Mouse (Mus musculus): ENCODE measurements at regions not wholly inside any gene's neighbourhood (a gene's known extent, or its start where the extent isn't known, plus 50 kb on each side); places are given as distances from the start of the nearest gene placed in this dataset.

GRCm38 (mm10) chr1:63977956-63978355, 144.1 kb downstream of the Klf7 start:
- no peak for DNase-seq (ENCODE audit: low read depth)

GRCm38 (mm10) chr1:63977302-63977888, 144.7 kb downstream of the Klf7 start:
- DNase-seq (ENCODE audit: low read depth) = no peak

GRCm38 (mm10) chr1:63976862-63977261, 145.2 kb downstream of the Klf7 start:
- no peak for DNase-seq (ENCODE audit: low read depth)

DNA sequence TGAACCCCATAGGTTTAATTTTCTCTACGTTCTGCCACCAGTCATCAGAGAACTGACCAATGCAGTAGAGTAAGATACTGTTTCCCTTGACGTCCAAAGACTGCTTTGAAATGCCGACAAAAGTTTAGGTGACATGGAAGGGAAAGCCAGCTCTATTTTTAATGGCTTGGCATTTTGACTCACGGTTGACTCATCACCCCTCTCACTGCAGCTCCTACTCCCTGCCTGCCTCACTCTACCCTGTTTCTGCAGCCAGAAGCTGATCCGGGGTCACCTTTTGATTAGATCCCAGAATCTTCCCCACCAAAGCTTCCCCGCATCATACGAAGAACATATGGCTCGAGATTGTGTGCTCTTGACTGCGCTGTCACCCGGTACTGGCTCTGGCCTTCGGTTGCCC, 154.2 kb downstream of the Klf7 start:
- no peak for DNase-seq (ENCODE audit: low read depth)

DNA sequence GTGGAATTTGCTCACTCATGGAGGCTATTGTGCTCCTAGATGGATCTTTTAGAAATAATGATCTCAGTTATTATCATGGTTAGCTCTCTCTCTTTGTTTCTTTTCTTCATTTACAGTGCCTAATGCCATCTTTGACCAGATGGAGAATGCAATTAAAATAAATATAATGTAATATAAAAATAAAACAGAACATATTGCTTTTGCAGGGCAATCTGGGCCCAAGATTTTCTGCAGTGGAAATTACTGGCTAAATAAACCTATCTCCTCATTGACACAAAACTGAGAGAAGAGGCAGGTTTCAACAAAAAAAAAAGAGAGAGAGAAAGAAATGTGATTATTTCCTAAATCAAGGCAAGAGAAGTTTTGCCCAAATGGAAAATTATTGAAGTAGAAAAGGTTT, 156.6 kb downstream of the Klf7 start:
- DNase-seq (ENCODE audit: low read depth) = no peak

DNA sequence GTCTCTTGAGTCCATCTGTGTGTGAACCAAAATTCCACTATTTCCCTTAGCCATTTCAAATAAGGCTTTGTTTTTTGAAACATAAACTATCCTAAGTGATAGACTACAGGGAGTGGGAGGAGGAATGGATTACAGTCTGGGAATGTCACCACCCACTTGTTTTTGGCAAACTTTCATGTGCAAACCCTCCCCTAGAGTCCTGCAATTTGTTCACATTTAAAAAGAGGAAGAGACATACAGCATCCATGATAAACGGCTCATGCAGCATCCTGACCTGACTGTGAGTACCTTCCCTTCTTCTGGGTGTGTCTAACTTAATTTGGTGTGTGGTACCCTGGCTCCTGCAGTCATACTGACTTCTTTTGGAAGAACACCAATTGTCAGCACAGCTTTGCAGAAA, 157.6 kb downstream of the Klf7 start:
- DNase-seq (ENCODE audit: low read depth) = no peak

DNA sequence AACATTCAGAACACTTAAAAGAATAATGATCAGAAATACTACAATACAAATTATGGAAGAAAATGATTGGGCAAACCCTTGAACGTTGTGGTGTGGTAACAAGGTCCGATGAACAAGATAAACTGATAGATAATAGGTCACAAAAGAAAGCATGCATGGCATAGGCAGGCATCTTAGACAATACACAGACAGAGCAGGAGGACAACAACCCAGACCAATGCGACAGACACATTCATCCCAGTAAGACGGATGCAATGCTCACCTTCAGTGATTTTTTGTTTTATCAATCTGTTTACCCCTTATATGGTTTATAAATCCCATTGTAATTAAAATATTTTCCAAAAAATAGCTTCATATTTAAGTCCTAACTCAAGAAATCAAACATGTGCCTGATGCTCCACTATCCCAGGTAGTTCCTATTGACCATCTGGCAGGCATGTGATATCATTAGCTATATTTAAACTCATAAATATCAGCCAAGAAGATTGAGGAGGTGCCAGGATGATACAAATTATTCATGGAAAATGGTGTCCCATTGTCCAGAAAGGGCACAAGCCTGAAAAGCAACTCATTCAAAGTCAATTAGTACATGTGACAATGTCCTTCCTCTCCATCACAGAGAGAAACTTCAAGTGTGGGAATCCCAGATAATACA, 166.3 kb downstream of the Klf7 start:
- DNase-seq (ENCODE audit: low read depth) = no peak

DNA sequence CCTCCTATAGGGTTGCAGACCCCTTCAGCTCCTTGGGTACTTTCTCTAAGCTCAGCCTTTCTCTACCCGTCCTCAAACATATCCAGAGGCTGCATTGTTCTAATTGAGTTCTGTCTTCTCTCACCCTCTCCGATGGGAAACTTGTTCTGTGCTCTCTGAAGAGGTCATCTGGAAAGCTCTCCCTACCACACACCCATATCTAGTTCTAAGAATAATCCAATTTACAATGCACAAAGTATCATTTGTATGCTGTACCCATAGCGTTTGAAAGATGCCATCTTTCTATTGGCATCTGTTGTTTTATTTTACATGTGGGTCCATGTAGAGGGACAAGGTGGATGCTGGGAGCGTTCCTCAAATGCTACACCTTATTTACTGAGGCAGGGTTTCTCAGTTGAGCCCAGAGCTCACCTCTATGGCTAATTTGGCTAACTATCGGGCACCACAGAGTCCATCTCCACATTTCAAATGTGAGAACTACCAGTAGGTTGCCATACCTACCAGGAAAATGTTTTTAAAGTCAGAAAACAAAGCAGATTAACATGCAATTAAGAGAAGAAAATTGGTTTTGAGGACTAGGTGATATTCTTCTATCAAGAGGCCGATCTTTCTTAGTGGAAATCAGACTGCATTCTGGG, 167.1 kb downstream of the Klf7 start:
- no peak for DNase-seq (ENCODE audit: low read depth)

GRCm38 (mm10) chr1:63954172-63954571, 167.9 kb downstream of the Klf7 start:
- peak; percentile 25 for DNase-seq (ENCODE audit: low read depth)

- peak; percentile 56 for DNase-seq (ENCODE audit: low read depth)
Observed at GRCm38 (mm10) chr1:63953229-63953883, 168.7 kb downstream of the Klf7 start.

DNA sequence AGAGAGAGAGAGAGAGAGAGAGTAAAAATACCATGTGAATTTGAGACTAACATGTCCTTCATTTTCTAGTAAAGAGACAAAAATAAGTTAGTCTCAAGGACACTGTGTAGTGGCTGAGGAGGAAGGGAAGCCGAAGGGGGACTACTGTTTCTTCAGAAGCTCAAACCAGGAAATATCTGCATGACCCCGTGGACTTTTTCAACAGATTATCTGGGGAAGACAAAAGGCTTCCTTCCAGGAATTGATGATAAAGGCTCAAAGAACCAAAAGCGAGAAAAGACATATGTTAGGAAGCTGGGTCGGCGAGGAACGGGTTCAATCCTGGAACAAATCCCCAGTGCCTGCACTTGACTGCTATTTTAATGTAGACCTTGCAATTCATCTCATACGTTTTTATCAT, 170.4 kb downstream of the Klf7 start:
- no peak for DNase-seq (ENCODE audit: low read depth)

GRCm38 (mm10) chr1:63947278-63947677, 174.8 kb downstream of the Klf7 start:
- no peak for DNase-seq (ENCODE audit: low read depth)

- peak; percentile 30 for DNase-seq (ENCODE audit: low read depth)
Observed at GRCm38 (mm10) chr1:63946834-63947233, 175.2 kb downstream of the Klf7 start.

- no peak for DNase-seq (ENCODE audit: low read depth)
Observed at GRCm38 (mm10) chr1:63944786-63945185, 175.7 kb upstream of the 4933402D24Rik start.

GRCm38 (mm10) chr1:63938416-63938815, 169.3 kb upstream of the 4933402D24Rik start:
- DNase-seq (ENCODE audit: low read depth) = no peak

GRCm38 (mm10) chr1:63937480-63937879, 168.4 kb upstream of the 4933402D24Rik start:
- no peak for DNase-seq (ENCODE audit: low read depth)

GRCm38 (mm10) chr1:63934570-63935280, 165.7 kb upstream of the 4933402D24Rik start:
- no peak for DNase-seq (ENCODE audit: low read depth)

DNA sequence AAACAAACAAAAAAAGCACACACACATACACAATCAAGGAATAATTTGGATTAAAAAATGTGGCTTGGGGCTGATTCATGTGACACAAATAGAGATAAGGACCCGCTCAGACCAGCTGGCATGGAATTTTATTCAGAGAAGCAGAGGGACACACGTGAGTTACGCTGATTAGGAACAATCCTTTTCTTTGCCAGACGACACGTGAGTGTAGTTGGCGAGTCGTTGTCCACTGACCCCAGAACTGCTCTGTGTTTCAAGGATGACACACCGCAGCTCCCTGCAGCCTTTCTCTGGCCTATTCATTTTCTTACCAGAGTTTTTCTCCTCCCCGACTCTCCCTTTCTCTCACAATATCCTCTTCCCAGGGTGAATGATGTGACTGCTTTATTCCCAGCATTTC, 163.4 kb upstream of the 4933402D24Rik start:
- no peak for DNase-seq (ENCODE audit: low read depth)

DNA sequence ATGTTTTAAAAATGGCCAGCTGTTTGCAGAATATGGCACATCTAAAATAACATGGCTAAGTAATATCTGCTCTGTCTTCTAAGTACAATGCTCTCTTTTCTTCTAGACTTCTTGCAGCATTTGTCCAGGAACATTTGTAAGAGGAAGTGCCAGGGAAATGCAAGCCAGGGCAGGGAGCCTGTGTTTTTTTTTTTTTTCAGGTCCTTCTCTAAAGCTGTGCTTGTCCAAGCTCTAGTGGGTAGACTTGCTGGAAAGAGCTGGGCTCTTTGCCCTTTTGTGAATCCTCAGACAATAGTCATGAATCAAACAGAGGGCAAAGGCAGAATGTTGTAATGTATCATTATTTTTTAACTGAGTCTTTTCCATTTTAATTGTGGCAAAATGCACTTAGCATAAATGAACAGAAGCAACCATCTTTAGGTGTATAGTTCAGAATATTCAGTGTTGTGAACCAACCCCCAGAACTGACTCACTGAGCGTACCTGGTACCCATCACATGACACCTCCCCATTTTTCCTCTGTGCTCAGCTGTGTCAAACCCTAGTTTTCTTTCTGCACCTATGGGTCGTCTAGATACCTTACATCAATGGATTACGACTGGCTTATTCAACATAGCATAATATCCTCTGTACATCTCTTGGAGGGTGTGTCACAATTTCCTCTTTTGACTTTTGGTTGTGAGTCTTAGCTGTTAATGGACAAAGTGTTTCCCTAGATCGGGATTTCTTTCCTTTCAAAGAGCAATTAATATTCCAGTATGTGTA, 160.5 kb upstream of the 4933402D24Rik start:
- no peak for DNase-seq (ENCODE audit: low read depth)

DNA sequence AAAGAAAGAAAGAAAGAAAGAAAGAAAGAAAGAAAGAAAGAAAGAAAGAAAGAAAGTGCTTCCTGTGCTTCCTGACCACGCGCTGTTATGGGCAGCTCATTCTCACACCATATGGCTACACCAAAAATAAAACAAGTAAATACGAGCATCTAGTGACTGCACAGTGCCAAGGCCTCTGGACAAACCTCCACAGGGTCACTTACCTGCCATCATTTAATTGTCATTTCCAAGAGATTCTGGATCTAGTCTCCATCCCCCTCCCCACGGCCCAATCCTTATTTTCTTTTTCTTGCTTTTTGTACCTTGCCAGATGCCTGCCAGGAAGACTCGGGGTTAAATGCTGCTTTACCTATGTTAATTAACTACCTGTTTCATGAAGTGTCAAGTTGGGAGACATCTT, 159.8 kb upstream of the 4933402D24Rik start:
- DNase-seq (ENCODE audit: low read depth) = no peak

GRCm38 (mm10) chr1:63928361-63928760, 159.3 kb upstream of the 4933402D24Rik start:
- no peak for DNase-seq (ENCODE audit: low read depth)

Measured in 416B (cell line).